Mouse (Mus musculus) right cerebral cortex, postnatal 14 days (tissue): Measurements from ENCODE around the gene Gm10097.

ENCODE experiments used
- DNase-seq: peaks from one replicate; pipeline ENCODE4 v3.0.0; 2022

Gene Gm10097

DNA sequence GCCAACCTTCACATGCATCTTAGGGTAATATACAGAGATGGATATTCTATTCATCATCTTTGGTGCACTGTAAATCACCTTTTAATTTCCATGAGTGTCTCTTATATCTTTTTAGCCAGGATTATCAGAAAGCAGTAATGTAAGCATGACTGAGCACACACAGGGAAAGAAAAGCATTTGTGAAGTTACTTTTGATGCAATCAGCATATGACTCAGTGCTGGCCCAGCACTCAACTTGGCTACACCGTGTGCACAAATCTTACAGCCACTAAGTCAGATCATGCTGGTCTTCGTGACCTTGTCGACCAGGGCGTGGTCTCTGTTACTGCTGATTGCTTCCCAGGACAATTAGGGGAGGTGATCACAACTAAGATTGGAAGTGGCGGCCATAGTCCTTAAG is 16.8 kb downstream of the Gm10097 start:
- no peak for DNase-seq

- DNase-seq = no peak
Observed at GRCm38 (mm10) chr10:5086329-5086728, 17.3 kb downstream of the Gm10097 start.

GRCm38 (mm10) chr10:5087336-5087735 is 18.3 kb downstream of the Gm10097 start:
- DNase-seq = no peak

GRCm38 (mm10) chr10:5089133-5089532 is 20.1 kb downstream of the Gm10097 start:
- DNase-seq = no peak

- peak; percentile 39 for DNase-seq
Observed at GRCm38 (mm10) chr10:5096996-5097753, 28.2 kb downstream of the Gm10097 start.

GRCm38 (mm10) chr10:5097754-5098137 is 28.8 kb downstream of the Gm10097 start:
- no peak for DNase-seq

DNA sequence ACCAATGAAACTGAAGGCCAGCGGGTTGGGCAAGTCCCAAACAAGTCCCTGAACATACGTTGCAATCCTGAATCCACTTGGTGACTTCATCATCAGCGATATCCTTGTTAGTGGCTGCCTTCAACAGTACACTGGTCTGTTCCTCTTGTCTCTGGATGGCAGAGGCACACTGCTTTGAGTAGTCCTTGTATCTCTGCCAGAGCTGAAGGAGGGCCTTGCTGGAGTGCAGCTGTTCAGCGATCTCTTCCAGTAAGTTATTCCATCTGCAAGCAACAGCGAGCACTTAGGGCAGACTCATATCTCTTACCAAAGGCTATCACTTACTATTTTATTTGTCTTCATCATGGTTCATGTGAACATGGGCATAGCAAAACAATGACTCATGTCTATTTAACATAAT is 41.8 kb downstream of the Gm10097 start:
- DNase-seq = no peak

DNA sequence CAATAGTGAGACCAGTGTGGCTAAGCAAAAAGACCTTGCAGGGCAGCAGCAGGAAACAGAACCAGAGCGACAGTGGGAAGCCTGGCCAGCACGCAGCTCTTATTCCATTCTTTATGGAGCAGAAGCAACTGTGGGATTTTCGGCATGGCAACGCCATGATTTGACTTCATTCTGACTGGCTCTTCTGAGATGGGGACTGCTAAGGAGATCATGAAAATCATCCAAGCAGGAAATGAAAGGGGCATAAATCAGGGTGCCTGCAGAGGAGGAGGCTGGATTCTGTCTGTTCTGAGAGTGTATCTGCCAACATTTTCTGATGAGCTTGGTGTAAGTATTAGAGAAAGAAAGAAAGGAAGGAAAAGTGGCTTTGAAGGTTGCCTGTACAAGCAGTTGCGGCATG is 47.2 kb downstream of the Gm10097 start:
- DNase-seq = no peak

GRCm38 (mm10) chr10:5116720-5117119 is 47.7 kb downstream of the Gm10097 start:
- DNase-seq = no peak
